Mouse (Mus musculus) cortical plate, adult 2 months (tissue): ENCODE results near the gene Cdh4. TPM values are rescaled to one million over a fixed set of nuclear protein-coding genes. Genes with fewer than 3 reads are reported as not detected.

Experiments used
- H3K27ac ChIP-seq: fragments of 200-500 bp; 2 replicates; pipeline ENCODE4 v1.5.1; 2012; ENCODE audit warnings: low read length, control low read depth, inconsistent platforms; ENCODE audit not compliant: insufficient read depth
- H3K4me1 ChIP-seq: fragments of 200-500 bp; 2 replicates; pipeline ENCODE4 v1.6.1; 2011; ENCODE audit warnings: low read length; ENCODE audit not compliant: control insufficient read depth, insufficient read depth
- H3K4me3 ChIP-seq: fragments of 200-500 bp; 2 replicates; pipeline ENCODE4 v1.5.1; 2011; ENCODE audit warnings: mild to moderate bottlenecking, low read length, control low read depth; ENCODE audit not compliant: insufficient read depth
- CTCF ChIP-seq: fragments of 200-500 bp; IDR thresholded peaks from 2 replicates; pipeline ENCODE4 v1.5.1; 2011; ENCODE audit warnings: mild to moderate bottlenecking, control low read depth, low read length; ENCODE audit not compliant: insufficient read depth; ENCODE audit errors: extremely low read depth
- POLR2A ChIP-seq: fragments of 200-500 bp; IDR thresholded peaks from 2 replicates; pipeline ENCODE4 v1.6.1; 2011; ENCODE audit warnings: mild to moderate bottlenecking, low read length, control low read depth; ENCODE audit not compliant: insufficient read depth; ENCODE audit errors: extremely low read depth
- polyA plus RNA-seq: library from polyadenylated mRNA; depleted of rRNA; stranded (reverse); fragments of >200 nt; gene quantifications from 2 replicates; pipeline ENCODE4 v1.2.3, GENCODE M21; 2012

The Cdh4 gene
- polyA plus RNA-seq, 1 experiment, result 5.2 TPM

DNA sequence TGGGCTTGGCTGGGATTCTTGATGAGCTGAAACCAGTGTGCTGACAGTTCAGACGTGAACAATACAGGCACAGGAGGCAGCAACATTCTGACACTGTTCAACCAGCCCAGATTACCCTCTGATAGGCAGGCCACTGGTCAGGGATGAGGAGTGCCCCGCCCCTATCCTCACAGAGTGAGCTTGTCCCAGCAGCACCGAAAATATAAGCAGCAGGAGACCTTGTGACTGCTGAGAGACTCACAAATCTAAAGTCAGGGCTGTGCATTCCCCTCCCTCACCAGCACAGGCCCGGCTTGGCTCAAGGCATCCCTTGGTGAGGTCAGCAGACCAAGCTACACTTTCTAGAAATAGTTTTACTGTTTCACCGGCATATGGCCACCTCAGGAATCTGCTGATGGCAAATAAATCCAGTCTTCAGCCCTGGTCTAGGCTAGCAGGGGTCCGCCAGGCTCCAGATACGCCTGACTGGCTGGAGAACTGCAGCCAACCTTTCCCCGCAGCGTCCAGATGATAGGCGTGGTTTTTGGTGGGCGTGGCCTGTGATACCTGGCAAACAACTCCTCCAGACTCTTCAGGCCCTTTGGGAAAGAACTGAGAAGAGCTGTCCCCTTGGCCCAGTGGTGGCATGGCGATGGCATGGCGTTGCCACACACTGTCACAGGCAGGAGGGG, 332.3 kb downstream of the Cdh4 start:
- no peak for TF ChIP-seq CTCF
- no peak for TF ChIP-seq POLR2A
- Histone ChIP-seq H3K4me3 (no peak overlapping the region), H3K4me1 (no peaks in the 10 kb centered on the region), H3K27ac (no peak overlapping the region)

DNA sequence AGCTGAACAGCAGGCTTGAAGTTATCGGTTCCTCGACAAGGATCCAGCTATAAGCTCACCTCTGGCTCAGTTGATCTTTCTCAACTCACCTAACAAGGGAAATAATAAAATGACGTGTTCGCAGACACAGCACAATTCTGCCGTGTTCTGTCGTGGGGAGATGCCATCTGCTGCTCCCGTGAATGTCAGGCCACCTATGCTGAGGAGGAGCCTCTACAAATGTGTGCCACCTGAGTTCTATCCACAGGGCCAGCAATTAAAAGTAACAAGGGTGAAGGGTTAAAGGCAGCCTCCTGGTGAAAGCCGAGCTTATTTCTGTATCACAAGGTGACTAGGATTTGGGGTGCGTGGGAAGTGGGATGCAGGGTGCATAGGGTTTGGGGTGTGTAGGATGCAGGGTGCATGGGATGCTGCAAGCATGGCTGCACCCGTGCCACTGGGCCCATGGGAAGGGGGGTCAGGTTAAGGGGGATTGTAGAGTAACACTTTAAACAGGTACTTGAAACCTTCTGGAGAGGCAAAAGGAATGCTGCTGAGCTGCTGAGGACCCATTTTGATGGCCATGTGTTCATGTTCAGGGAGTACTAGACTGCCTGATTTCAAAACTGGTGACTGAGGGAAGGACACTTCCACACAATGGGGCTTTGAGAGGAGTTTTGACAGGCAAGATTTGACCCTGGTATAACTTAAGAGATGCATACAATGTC, 333.9 kb downstream of the Cdh4 start:
- Histone ChIP-seq H3K27ac (no peak overlapping the region), H3K4me1 (no peaks in the 10 kb centered on the region), H3K4me3 (no peak overlapping the region)
- no peak for TF ChIP-seq CTCF
- TF ChIP-seq POLR2A, result no peak

DNA sequence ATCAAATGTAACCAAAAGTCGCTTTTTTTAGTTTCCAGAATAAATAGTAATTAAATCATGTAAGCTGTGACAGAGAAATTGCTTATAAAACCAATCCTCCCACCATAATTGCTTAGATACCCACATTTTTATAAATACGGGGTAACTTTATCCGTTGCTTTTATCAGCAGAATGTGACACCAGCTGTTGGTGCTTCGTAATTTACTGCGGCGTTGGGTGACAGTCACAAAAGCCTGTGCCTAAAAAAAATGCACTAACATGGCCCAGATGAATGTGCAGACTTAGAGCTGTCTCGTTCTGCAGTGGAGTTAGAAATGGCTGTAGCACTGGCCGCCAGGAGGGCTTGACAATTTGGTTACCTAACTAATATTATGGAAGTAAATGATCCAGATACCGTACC, 337.0 kb downstream of the Cdh4 start:
- Histone ChIP-seq H3K4me1 (no peaks in the 10 kb centered on the region), H3K27ac (no peak overlapping the region), H3K4me3 (no peak overlapping the region)
- TF ChIP-seq POLR2A, result no peak
- no peak for TF ChIP-seq CTCF

DNA sequence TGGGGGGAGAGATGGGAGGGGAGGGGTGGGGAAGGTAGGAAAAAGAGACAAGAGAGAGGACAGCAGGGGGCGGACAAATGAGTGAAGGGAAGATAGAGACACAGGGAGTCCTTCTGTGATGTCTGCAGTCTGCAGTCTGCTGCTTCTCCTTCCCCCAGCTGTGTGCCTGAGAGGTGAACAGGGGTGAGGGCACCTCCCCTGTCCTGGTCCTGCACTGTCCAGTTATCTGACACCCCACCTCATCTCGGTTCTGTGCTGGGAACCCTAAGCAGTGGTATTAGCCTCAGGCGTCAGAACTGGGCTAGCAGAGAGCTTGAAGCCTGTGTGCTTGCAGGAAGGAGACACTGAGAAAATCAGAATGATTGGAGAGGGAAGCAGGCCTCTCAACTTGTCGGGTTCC, 338.7 kb downstream of the Cdh4 start:
- Histone ChIP-seq H3K4me1 (no peaks in the 10 kb centered on the region), H3K27ac (no peak overlapping the region), H3K4me3 (no peak overlapping the region)
- TF ChIP-seq POLR2A, result no peak
- TF ChIP-seq CTCF, result no peak

DNA sequence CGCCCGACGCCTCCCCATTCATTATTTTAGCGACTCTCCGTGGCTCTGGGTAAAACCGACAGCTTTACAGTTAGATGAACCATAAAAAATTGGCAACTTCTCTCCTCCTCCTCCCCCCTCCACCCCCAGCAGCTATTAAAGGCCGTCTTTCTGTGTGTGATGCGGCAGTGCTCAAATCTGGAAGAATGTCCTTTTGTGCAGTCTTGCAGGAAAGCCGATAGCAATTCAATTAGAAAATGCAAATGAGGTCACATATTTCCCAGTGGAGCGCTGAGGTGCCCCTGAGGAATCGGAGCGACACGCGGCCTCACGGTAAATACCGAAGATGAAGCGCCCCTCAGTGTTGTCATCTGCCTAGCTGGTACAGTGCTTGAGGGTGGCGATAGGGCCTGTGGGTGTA, 345.0 kb downstream of the Cdh4 start:
- TF ChIP-seq POLR2A (no peak), CTCF (no peak)
- Histone ChIP-seq H3K4me1 (peaks cover 5% of the 10 kb centered on the region; the same call in 1 of the 2 replicates), H3K4me3 (no peak overlapping the region), H3K27ac (no peak overlapping the region)

DNA sequence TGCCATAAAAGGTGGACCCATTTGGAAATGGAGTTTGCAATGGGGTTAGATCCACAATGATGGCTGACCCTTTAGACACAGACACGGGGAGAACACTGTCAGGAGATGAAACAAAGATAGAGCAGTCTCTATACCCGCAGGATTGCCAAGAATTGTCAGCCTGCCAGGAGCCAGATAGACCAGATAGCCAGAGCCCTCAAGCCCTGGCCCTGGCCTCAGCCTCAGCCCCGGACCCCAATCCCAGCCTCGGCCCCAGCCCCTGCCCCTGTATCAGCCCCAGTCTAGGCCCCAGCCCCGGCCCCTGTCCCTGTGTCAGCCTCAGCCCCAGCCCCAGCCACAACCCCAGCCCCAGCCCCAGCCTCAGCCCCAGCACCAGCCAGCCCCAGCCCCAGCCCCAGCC, 345.6 kb downstream of the Cdh4 start:
- Histone ChIP-seq H3K27ac (no peak overlapping the region), H3K4me3 (no peak overlapping the region), H3K4me1 (peaks cover 5% of the 10 kb centered on the region; the same call in 1 of the 2 replicates)
- TF ChIP-seq POLR2A (no peak), CTCF (no peak)

DNA sequence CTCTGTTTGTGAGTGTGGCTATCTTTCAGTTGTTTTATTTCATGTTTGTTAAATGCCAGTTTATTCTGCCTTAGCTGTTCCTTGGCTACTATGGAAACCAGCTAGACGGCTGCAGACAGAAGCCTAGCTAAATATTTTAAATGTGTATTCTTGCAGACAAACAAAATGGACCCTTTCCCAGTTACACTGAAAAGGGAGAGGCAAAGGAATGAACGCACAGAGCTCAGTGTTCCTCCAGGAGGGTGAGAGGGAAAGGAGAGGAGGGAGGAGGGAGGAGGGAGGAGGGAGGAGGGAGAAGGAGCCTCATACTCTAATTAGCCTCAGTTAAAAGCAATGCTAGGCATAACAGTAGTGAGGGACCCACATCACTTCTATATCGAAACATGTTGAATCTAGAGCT, 348.5 kb downstream of the Cdh4 start:
- peaks cover 6% of the 10 kb centered on the region; the same call in 1 of the 2 replicates for H3K4me1 ChIP-seq
- H3K4me3 ChIP-seq, result no peak overlapping the region
- no peak for TF ChIP-seq POLR2A
- no peak for TF ChIP-seq CTCF
- H3K27ac ChIP-seq, result no peak overlapping the region

DNA sequence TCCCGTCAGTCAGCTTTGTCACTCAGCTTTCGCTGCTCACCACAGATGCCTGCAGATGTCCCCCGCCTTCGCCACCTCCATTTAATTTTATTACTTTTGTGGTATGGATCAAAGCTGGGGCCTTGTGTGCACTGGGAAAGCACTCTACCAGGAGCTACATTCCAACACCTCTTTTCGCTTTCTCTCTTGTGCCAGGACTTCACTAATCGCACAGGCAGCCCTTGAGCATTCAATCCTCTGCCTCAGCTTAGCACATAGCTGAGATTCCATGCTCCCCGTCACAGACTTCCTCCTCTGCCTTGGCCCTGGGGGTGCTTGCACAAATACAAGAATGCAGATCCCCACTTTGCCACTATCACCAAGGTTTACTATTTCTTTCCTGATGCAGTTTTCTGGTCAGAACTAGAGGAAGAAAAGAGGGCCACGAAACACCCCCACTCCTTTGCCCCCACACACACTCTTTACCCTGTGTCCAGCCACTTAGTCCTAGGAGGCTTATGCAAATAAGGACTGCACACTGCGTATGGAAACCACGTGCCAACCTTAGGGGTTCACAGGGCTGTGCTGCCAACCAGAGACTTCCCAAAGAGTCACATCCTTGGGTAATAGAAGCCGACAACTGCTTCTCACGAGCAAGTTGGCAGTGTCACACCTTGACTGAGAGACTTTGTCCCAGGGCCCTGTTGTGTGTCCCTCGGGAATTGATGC, 350.3 kb downstream of the Cdh4 start:
- no peak overlapping the region for H3K4me3 ChIP-seq
- H3K27ac ChIP-seq, result no peak overlapping the region
- H3K4me1 ChIP-seq, result peaks cover 3% of the 10 kb centered on the region; the same call in 1 of the 2 replicates
- TF ChIP-seq CTCF (no peak), POLR2A (no peak)

DNA sequence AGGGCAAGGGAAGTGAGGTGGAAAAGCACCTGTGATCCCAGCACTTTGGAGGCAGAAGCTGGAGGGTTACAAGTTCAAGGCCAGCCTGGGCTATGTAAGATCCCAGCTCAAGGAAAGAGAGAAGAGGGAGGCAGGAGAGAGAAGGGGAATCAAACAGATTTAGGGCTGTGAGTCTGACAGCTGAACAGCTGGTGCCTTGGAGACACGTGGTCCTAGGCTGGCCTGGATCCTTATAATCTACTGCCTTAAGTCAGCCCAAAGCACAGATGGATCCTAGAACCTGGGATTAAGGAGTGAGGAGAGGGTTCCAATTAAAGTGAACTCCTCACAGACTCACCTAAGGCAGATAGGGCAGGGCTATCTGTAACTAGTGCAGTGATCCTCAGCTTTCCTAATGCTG, 352.1 kb downstream of the Cdh4 start:
- Histone ChIP-seq H3K4me1 (peaks cover 3% of the 10 kb centered on the region; the same call in 1 of the 2 replicates), H3K4me3 (no peak overlapping the region), H3K27ac (no peak overlapping the region)
- TF ChIP-seq POLR2A (no peak), CTCF (no peak)
